Mouse (Mus musculus) left cerebral cortex, adult 11 months (tissue): ENCODE measurements around the gene Ccrl2.

Source experiments
- DNase-seq: peaks from one replicate; pipeline ENCODE4 v3.0.0; 2022; ENCODE audit warnings: low spot score

Gene Ccrl2

GRCm38 (mm10) chr9:111056798-111057543 lies at the start of gene Ccrl2:
Gene Ccrl2, minus strand, starts transcription at chr9:111057519.
- DNase-seq: no peak

DNA sequence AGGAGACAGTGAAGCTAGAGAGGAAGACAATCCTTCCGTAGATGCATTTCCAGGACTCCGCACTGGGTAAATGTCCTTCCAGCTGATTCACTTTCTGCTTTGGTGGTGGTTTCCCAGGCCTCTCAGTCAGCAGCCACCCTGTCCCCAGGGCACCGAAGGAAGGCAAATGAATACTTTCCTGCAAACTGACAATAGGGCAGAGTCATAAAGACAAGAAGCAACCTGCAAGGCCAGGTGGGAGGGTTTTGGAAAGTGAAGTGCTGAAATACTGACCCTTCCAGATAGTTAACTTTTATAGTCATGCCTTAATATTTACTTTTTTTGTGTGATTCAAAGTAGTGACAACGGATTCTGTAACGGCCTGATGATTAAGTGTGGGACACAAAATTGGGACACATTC lies 46.6 kb upstream of the Ccrl2 start:
- no peak for DNase-seq

DNA sequence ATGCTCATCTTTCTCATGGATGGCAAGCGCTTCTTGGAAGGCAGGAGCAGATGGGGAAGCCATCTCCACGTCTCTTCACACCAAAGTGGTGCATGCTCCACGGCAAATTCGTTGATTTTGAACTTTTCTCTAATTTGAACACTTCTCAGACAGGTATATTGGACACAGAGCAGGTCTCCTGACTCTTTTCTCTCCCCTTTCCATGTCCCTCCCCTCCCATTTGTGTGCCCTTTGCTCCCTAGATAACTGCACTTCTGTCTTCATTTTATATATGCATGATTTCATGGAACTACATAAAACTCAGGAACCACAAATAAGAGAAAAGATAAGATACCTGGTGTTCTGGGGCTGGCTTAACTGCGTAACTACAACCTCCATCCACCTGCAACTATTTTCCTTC lies 46.0 kb upstream of the Ccrl2 start:
- no peak for DNase-seq

DNA sequence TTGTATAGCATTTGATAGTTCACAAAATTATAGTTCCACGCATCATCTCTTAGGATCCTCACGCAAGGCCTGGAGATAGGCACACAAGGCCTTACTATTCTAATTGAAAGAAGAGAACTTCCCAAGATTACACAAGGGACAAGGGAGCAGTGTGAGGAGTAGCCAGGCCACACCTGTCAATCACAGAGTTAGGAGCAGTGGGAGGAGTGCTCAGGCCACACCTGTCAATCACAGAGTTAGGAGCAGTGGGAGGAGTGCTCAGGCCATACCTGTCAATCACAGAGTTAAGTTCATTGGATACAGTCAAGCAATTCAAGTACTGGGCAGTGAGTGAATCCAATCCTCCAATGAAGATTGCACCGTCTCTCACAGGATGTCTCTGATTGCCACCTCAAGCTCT lies 43.1 kb upstream of the Ccrl2 start:
- DNase-seq: no peak

- no peak for DNase-seq
Observed at GRCm38 (mm10) chr9:111097543-111097942, 40.2 kb upstream of the Ccrl2 start.

- no peak for DNase-seq
Observed at GRCm38 (mm10) chr9:111096419-111097326, 39.4 kb upstream of the Ccrl2 start.

DNA sequence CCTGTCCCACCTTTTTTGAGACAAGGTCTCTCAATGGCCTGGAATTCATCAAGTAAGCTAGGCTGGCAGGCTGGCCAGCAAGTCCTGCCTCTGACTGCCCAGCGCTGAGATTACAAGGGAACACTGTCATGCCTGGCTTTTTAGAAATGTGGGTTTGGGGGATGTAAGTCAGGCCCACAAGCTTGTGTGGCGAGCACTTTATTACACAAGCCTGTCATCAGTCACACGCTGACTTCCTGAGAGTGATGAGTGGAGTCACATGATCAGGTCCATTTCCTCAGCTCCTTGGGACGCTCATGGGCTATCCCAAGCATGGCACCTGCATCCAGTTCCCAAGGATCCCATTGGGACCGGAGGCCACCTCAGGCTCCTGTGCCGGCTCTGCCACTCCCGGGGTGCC lies 38.4 kb upstream of the Ccrl2 start:
- no peak for DNase-seq

- no peak for DNase-seq
Observed at GRCm38 (mm10) chr9:111094626-111095025, 37.3 kb upstream of the Ccrl2 start.

GRCm38 (mm10) chr9:111093094-111093493 lies 35.8 kb upstream of the Ccrl2 start:
- peak; percentile 22 for DNase-seq

- no peak for DNase-seq
Observed at GRCm38 (mm10) chr9:111092657-111093056, 35.3 kb upstream of the Ccrl2 start.

DNA sequence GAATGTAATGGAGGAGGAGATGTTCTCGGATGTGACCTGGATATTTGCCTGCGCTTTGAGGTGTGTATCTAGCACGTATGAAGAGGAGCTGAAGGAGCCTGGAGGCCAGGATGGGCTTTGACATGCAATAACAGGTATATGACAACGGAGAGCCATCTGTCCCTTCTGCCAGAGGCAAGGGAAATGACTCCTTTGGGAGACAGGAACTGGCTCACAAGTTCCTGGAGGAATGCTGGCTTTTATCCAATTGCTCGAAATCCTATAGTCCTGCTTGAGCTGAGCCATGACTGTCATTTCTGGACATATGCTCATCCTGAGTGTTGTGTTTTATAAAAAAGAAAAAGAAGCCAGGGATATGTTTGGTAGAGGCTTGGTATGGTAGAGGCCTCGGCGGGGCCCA lies 31.6 kb upstream of the Ccrl2 start:
- no peak for DNase-seq

GRCm38 (mm10) chr9:111087960-111088359 lies 30.6 kb upstream of the Ccrl2 start:
- no peak for DNase-seq

- DNase-seq: no peak
Observed at GRCm38 (mm10) chr9:111086995-111087606, 29.8 kb upstream of the Ccrl2 start.

DNA sequence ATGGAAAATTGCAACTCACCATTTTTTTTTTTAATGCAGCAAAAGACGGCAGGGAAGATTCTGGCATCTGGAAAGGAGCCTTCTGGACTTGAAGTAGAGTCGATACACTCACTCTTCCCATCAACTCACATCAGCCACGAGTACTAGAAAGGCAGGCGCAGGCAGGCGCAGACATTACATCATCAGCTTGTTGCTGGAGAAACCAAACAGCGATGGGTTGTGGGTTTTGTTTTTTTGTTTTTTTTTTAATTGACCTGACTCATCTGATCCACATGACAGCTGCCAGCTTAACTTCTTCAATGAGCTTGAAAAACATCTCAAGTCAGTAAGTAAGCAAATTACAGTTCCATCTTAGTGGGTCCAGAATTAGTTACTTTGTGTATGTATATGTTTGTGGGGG lies 28.8 kb upstream of the Ccrl2 start:
- no peak for DNase-seq

DNA sequence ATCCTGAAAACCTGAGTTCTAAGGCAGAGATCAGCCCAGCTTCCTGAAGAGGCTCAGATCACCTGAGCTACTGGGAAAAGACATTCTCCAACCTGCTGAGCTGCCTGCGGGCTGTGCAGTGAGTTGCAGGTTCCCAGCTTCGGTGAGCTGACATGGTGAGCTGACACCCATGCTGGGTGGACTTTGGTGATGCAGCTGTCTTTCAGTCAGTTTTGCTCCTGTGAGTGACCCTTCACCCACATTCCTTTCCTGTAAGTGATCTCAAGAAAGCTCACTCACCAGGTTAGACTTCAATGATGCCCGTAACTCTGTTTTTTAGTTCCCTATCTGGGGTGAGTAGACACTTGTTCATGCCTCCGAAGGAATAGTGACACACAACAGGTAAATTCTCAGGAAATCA lies 28.0 kb upstream of the Ccrl2 start:
- no peak for DNase-seq

GRCm38 (mm10) chr9:111081765-111082164 lies 24.4 kb upstream of the Ccrl2 start:
- DNase-seq: no peak

GRCm38 (mm10) chr9:111080801-111081200 lies 23.5 kb upstream of the Ccrl2 start:
- DNase-seq: no peak

DNA sequence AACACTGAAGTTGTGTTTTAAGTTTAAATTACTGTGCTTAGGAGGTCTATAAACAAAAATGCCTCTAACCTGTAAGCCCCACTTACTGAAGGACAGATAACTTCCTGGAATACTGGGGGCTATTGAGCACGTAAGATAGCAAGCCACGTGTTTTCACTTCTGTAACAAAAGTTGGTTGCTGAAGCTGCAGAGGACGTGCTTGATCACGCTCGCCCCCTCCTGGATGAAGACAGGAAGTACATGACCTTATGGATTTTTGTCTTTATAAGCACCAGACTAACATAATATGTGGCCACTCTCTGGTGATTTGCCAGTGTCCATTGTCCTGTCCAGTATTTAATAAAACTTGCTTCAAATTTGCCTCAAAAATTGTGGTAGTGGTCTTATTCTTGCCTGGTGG lies 20.4 kb upstream of the Ccrl2 start:
- DNase-seq: no peak

GRCm38 (mm10) chr9:111072971-111073370 lies 15.7 kb upstream of the Ccrl2 start:
- no peak for DNase-seq

GRCm38 (mm10) chr9:111072175-111072574 lies 14.9 kb upstream of the Ccrl2 start:
- no peak for DNase-seq

GRCm38 (mm10) chr9:111070546-111070961 lies 13.2 kb upstream of the Ccrl2 start:
- DNase-seq: no peak

DNA sequence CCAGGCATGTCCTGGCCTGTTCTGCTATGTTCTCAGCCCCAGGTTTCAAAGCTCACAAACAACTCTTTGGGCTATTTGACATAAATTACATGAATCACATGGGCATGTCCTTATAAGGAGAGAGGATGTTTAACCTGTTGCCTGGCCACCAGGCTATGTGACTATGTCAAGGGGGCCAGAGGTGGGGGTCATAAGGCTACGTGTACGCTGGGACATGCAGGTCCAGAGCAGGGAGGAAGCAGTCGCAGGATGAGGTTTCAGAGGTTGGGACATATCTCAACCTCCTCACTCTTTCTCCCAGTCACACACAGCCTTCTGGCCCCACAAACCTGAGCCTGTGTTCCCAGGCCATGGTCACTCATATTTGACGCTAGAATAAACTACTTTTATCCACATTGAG lies 9.7 kb upstream of the Ccrl2 start:
- no peak for DNase-seq

DNA sequence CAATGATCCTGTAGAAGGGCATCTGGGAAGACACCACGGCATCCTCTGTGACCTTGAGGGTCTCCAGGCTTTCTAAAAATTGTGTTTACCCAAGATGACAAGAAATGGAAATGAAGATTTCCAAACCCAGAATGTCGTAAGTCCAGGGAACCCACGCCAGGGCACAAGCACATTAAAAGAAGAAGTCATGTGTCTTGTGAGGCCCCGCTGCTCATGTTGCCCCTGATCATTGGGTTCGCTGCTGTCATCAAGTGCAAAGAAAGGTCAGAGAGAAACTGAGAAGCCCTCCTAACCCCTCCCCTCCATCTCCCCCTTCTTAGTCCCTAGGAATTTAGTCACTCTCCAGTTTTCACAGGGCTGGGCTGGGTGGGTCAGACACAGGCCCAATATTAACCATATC lies 5.5 kb upstream of the Ccrl2 start:
- no peak for DNase-seq
